Mouse (Mus musculus): Measurements from ENCODE around the gene Zc3h6. TPM values are rescaled to one million over a fixed set of nuclear protein-coding genes. Genes with fewer than 3 reads are reported as not detected.
"Not testable (repeated sequence)": the region's sequence is repeated elsewhere in the genome, so short reads cannot be mapped to it uniquely, and the experiment has no call there.

Zc3h6 gene
- polyA plus RNA-seq, 1 experiment from 2014 or later, result 4.3 TPM

DNA sequence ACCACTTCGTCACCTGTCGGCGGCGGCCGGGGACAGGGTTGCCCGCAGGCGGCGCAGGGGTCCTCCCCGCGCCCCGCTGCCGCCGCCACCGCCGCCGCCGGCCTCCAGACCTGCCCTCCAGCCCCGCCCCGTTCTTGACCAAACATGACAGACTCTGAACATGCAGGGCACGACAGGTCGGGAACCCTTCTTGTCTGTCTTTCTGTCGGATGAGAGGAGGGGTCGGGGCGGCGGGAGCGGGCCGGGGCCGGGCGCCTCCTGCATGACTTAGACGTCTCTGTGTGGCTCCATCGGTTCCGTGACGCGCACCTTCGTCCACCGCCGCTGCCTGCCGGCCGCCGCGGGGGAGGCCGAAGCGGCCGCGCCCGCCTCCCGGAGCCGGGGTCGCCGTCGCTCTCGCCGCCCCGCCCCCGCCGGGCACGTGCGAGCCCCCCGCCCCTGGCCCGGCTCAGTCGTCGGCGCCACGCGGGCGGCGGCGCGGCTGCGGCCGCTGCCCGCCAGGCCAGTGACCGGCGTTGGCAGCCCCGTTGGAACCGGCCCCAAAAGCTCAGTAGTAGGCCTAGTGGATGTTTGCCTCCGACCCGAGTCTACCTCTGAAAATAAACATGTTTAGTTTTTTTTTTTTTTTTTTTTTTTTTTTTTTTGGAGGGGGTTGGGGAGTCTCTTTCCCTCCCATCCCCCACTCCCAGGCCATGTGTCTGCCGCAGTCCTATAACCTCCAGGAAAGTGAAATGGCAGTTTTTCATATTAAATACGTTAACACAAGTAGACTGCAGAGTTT, 649 bp downstream of the Zc3h6 start, which contains the start of gene Gm10762:
Gene Gm10762 (minus strand): TSS at position 65 of the 781 bp plus-strand sequence.
- under 1% methylated on average over 78 of the region's 80 CpGs for WGBS
- peaks cover 12% of the 10 kb centered on the region for H3K4me1 ChIP-seq
- no peaks in the 10 kb centered on the region for H3K36me3 ChIP-seq (replicated peaks)
- H3K27me3 ChIP-seq (replicated peaks), result no peaks in the 10 kb centered on the region
- peak within 1 kb of the TSS; percentile 48 for H3K4me2 ChIP-seq
- peak within 1 kb of the TSS; percentile 100 for H3K27ac ChIP-seq
- H3K4me3 ChIP-seq, result peak within 1 kb of the TSS; percentile 66
- peak within 1 kb of the TSS; percentile 94 for H3K9ac ChIP-seq
- H3K9me3 ChIP-seq, result no peaks in the 10 kb centered on the region
- peak; percentile 82 for ATAC-seq (replicated peaks)

DNA sequence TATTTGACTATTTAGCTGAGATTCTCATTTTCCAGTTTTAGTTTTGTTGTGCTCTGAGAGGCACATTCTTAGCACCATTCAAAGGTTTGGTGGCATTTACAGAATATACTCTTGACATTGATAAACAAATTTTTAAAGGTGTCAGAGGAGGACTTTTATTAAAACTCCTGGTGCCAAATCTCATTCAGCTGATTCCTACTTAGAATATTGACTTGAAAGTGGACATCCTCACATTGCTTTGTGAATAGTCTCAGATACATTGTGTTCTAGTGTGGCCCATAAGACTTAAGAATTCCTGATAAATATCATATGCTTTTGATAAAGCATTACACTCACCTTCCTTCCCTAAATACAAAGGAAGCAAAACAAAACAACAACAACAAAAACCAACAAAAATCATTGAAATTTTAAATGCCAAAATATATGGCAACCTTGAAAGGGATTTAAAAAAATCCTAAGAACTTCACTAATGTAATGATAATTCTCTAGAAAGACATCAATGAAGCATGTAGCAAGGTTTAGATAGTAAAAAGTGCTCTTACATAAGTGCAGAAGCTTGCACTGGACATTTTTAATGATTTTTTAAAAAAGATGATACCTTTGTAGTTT, 1.4 kb downstream of the Zc3h6 start:
- H3K4me3 ChIP-seq, result peak overlapping the region; percentile 66
- H3K9ac ChIP-seq, result peak overlapping the region; percentile 94; the same call in 1 of the 2 replicates
- peak overlapping the region; percentile 48 for H3K4me2 ChIP-seq
- H3K4me1 ChIP-seq, result peaks cover 12% of the 10 kb centered on the region
- no peak for ATAC-seq (replicated peaks)
- H3K27me3 ChIP-seq (replicated peaks), result no peaks in the 10 kb centered on the region
- H3K27ac ChIP-seq, result peak overlapping the region; percentile 100
- no peaks in the 10 kb centered on the region for H3K9me3 ChIP-seq
- H3K36me3 ChIP-seq (replicated peaks), result no peaks in the 10 kb centered on the region

DNA sequence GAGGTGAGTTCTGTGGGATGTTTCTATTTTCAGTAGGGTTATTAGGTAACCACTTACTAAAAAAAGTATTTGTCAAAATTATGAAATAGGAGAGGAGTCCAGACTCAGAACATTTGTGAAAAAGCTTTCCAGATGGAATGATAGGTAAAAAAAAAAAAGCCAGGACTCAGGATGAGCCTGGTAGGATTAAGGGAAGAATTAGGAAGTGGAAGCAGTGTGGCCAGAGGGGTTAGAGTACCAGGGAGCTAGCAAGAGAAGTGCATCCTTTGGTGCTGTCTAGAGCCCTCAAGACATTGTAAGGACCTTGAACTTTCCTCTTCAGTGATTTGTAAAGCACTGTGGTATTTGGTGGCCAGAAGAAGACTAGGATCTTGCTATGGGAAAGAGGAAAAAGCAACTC, 5.1 kb downstream of the Zc3h6 start:
- H3K9me3 ChIP-seq, result no peaks in the 10 kb centered on the region
- H3K9ac ChIP-seq, result no peak overlapping the region
- no peak overlapping the region for H3K4me3 ChIP-seq
- H3K27ac ChIP-seq, result no peak overlapping the region
- no peaks in the 10 kb centered on the region for H3K4me1 ChIP-seq
- ATAC-seq (replicated peaks), result no peak
- no peak overlapping the region for H3K4me2 ChIP-seq
- no peaks in the 10 kb centered on the region for H3K36me3 ChIP-seq (replicated peaks)
- H3K27me3 ChIP-seq (replicated peaks), result no peaks in the 10 kb centered on the region

DNA sequence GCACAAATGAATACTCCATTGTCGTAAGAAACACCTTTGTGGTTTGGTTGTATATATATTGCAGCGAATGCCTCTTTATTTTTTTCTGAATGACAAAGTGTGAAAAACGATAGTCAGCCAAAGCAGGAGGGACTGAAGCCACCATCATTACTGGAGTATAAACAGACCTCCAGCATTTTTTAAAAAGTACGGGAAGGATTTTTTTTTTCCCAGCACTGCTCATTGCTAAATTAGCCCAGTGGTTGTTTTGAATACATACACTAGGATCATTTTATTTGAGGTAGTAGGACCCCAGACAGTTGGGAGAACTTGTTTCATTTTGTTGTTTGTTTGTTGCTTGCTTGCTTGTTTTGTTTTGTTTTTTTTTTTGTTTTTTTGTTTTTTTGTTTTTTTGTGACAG, 8.4 kb downstream of the Zc3h6 start:
- Histone ChIP-seq H3K4me1 (no peaks in the 10 kb centered on the region), H3K9ac (no peak overlapping the region), H3K9me3 (no peaks in the 10 kb centered on the region), H3K27ac (no peak overlapping the region), H3K4me3 (no peak overlapping the region), H3K36me3 (replicated peaks) (no peaks in the 10 kb centered on the region), H3K4me2 (no peak overlapping the region), H3K27me3 (replicated peaks) (no peaks in the 10 kb centered on the region)
- 84% methylated on average over 4 of the region's 4 CpGs for WGBS
- ATAC-seq (replicated peaks), result no peak

DNA sequence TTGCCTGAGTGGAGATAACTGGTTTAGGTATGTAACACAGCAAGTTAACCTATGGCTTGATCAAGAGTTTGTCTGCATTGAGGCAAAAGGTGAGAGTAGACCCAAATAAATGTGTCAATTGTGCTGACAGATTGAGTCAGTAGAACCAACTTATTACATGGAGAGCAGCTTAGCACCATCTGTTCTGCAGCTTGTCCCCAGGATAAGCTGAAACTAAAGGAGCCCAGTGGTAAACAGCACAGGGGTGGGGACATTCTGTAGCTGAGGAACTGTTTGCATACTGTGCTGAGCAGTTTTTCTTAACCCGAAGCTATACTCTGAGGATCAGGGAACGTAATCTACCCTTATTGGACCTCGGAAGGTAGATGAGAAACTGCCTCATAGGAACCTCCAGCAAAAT, 17.5 kb downstream of the Zc3h6 start:
- Histone ChIP-seq H3K27ac (no peak overlapping the region), H3K4me1 (no peaks in the 10 kb centered on the region), H3K9ac (no peak overlapping the region), H3K9me3 (no peaks in the 10 kb centered on the region), H3K36me3 (replicated peaks) (no peaks in the 10 kb centered on the region), H3K27me3 (replicated peaks) (no peaks in the 10 kb centered on the region), H3K4me3 (no peak overlapping the region), H3K4me2 (no peak overlapping the region)
- no peak for ATAC-seq (replicated peaks)
- 95% methylated on average over 3 of the region's 3 CpGs for WGBS

DNA sequence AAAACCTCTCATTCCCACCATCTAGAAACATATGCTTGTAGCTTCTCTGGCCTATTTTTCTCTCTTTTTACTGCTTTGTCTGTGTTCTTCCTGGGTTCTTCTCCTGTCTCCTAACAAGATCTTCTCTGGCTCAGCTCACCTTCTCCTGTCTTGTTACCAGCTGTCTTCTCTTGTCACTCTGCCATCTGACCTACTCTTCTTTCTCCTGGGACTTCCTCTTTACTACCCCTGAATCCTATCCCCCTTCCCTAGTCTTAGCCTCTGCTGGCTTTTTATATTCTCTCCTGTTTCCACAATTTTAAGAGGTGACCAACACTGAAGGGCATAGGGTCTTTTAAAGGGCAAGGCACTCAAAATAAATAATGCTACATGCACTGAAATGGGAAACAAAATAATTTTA, 37.7 kb downstream of the Zc3h6 start:
- no peak overlapping the region for H3K4me2 ChIP-seq
- H3K27ac ChIP-seq, result no peak overlapping the region
- H3K4me1 ChIP-seq, result no peaks in the 10 kb centered on the region
- no peaks in the 10 kb centered on the region for H3K9me3 ChIP-seq
- no peaks in the 10 kb centered on the region for H3K27me3 ChIP-seq (replicated peaks)
- H3K4me3 ChIP-seq, result no peak overlapping the region
- no peak for ATAC-seq (replicated peaks)
- no peaks in the 10 kb centered on the region for H3K36me3 ChIP-seq (replicated peaks)
- no peak overlapping the region for H3K9ac ChIP-seq

DNA sequence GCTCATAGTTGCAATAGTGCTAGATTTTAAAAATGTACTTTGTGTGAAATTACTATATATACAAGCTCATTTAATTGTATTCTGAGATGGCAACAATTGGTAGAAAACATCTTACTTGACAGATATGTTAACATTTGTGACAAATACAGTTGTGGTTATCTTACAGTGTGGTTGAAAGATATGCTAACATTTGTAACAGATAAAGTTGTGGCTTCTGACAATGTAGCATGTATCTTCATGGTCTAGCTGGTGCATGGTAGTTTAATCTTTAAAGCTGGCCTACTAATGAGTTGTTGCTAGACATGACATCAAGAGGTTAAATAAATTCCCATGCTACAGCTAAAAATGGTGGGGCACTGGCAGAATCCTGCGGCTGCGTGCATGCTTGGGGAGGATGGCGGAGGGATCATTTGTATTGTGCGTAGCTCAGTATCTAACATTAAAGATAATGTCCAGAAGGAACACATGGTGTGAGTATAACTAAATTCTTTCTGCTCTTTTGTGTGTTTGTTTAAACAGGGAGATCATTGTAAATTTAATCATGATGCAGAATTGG, 39.1 kb downstream of the Zc3h6 start:
- Histone ChIP-seq H3K9me3 (no peaks in the 10 kb centered on the region), H3K36me3 (replicated peaks) (no peaks in the 10 kb centered on the region), H3K4me3 (no peak overlapping the region), H3K4me2 (no peak overlapping the region), H3K27ac (no peak overlapping the region), H3K27me3 (replicated peaks) (no peaks in the 10 kb centered on the region), H3K4me1 (no peaks in the 10 kb centered on the region), H3K9ac (no peak overlapping the region)
- WGBS, result 68% methylated on average over 4 of the region's 4 CpGs
- ATAC-seq (replicated peaks), result no peak

DNA sequence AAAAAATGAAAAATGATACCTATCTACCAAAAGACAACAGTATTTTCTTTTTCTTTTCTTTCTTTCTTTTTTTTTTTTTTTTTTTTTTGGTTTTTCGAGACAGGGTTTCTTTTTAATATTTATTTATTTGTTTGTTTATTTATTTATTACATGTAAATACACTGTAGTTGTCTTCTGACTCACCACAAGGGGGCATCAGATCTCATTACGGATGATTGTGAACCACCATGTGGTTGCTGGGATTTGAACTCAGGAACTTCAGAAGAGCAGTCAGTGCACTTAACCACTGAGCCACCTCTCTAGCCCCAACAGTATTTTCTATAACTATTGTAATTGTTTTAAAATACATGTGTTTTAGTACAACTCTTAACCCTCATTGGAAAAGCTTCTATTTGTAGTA, 41.7 kb downstream of the Zc3h6 start:
- H3K36me3 ChIP-seq (replicated peaks); H3K4me2 ChIP-seq; H3K9me3 ChIP-seq; H3K4me3 ChIP-seq; H3K27ac ChIP-seq; H3K4me1 ChIP-seq; H3K27me3 ChIP-seq (replicated peaks); H3K9ac ChIP-seq; ATAC-seq (replicated peaks): not testable (repeated sequence)
- 83% methylated on average over 2 of the region's 2 CpGs for WGBS

DNA sequence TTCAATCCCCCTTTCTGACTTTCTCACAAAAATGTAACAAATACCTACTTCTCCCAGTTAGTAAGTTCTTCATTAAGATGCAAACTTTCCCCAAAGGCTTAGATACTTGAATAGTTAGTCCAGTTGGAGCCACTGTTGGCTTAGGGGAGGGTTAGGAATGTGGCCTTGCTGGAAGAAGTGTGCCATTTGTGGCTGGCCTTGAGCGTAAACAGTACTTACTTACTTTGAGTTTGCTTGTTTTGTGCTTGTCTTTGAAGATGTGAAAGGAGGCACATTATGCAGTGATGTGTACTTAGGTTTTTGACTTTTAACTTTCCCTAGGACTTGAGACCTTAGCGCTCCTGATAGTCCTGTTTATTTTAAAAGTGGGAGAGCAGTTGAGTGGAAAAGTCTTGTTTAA, 52.9 kb downstream of the Zc3h6 start:
- Histone ChIP-seq H3K4me3 (no peak overlapping the region), H3K9me3 (no peaks in the 10 kb centered on the region), H3K4me1 (no peaks in the 10 kb centered on the region), H3K4me2 (no peak overlapping the region), H3K36me3 (replicated peaks) (peaks cover 4% of the 10 kb centered on the region), H3K27ac (no peak overlapping the region), H3K9ac (no peak overlapping the region), H3K27me3 (replicated peaks) (no peaks in the 10 kb centered on the region)
- 81% methylated on average over 2 of the region's 2 CpGs for WGBS
- ATAC-seq (replicated peaks), result no peak

DNA sequence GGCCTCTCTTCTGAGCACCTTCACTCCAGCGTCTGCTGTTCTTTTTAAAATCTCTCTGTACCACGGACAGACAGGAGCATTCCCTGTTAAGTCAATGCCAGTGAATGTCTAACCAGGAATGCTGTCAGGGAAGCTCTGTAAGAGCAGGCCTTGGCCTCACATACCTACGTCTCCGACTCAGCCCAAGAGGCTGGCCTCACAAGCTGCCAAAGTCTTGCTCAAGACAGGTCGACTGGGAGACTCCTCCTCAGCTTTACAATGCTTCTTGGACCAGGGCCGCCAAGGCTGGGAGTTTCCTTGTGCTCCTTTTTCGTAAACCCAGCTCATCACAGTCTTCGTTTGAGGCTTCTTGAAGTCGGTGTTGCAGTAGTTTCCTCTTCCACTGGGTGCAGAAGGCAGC, 57.6 kb downstream of the Zc3h6 start:
- Histone ChIP-seq H3K9ac (no peak overlapping the region), H3K4me3 (no peak overlapping the region), H3K9me3 (no peaks in the 10 kb centered on the region), H3K4me1 (no peaks in the 10 kb centered on the region), H3K27me3 (replicated peaks) (no peaks in the 10 kb centered on the region), H3K36me3 (replicated peaks) (no peaks in the 10 kb centered on the region), H3K4me2 (no peak overlapping the region), H3K27ac (no peak overlapping the region)
- ATAC-seq (replicated peaks), result no peak
- 86% methylated on average over 9 of the region's 9 CpGs for WGBS

DNA sequence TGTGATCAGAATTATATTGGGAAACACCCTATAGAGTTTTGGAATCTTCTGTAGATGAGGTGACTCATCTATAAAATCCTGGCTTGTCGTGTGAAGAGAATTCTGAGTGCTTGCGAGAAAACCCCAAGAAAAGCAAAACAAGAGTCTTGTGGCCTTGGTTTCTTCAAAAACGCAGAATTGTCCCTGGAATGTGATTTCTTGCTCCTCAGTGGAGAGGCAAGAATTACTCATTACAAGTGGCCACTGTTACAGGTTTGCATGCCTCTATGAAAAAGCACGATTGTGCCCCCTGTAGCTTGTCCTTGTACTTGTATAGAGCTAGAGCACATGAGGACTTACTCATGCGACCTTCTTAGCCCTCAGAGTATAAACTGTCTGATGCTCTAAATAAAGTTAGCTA, 68.2 kb downstream of the Zc3h6 start:
- no peak for ATAC-seq (replicated peaks)
- Histone ChIP-seq H3K4me3 (no peak overlapping the region), H3K9me3 (no peaks in the 10 kb centered on the region), H3K36me3 (replicated peaks) (no peaks in the 10 kb centered on the region), H3K4me2 (no peak overlapping the region), H3K4me1 (0 out of 2 replicates have a peak, but pooled peaks cover 9% of the 10 kb centered on the region), H3K27me3 (replicated peaks) (0 out of 2 replicates have a peak, but pooled peaks cover 7% of the 10 kb centered on the region), H3K27ac (no peak overlapping the region), H3K9ac (no peak overlapping the region)
- WGBS, result 86% methylated on average over 5 of the region's 5 CpGs

DNA sequence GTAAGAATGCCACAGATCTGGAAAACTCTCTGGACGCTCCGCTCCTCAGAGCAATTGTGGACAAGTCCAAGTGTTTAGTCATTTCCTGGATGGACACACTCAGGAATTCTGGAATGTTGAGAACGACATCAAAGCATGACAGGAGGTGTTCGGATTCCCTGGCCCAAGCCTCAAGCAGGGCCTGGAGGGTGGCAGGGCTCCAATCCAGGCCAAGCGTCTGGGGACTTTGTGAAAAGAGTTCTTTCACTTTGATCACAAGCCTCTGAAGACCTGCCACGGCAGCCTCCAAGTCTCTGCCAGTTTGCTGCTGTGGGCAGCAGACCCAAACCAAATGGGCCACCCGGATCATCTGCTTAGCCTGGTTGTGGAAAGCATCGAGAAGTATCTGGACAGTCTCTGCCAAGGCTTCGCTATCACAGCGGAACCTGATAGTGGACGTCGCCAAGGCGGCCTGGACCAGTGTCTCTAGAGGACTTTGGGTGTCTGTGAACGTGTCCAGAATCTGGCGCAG, 71.3 kb downstream of the Zc3h6 start:
- Histone ChIP-seq H3K27ac (peak overlapping the region; percentile 69), H3K9ac (peak overlapping the region; percentile 60), H3K4me1 (0 out of 2 replicates have a peak, but pooled peaks cover 9% of the 10 kb centered on the region), H3K4me2 (peak overlapping the region; percentile 95), H3K36me3 (replicated peaks) (no peaks in the 10 kb centered on the region), H3K27me3 (replicated peaks) (0 out of 2 replicates have a peak, but pooled peaks cover 7% of the 10 kb centered on the region), H3K9me3 (no peaks in the 10 kb centered on the region), H3K4me3 (peak overlapping the region; percentile 46)
- 24% methylated on average over 15 of the region's 15 CpGs for WGBS
- ATAC-seq (replicated peaks), result peak; percentile 70

Data from midbrain, embryonic 15.5 days (tissue).